ENCODE assay signal across 8 mouse cellular contexts in the genomic region with DNA sequence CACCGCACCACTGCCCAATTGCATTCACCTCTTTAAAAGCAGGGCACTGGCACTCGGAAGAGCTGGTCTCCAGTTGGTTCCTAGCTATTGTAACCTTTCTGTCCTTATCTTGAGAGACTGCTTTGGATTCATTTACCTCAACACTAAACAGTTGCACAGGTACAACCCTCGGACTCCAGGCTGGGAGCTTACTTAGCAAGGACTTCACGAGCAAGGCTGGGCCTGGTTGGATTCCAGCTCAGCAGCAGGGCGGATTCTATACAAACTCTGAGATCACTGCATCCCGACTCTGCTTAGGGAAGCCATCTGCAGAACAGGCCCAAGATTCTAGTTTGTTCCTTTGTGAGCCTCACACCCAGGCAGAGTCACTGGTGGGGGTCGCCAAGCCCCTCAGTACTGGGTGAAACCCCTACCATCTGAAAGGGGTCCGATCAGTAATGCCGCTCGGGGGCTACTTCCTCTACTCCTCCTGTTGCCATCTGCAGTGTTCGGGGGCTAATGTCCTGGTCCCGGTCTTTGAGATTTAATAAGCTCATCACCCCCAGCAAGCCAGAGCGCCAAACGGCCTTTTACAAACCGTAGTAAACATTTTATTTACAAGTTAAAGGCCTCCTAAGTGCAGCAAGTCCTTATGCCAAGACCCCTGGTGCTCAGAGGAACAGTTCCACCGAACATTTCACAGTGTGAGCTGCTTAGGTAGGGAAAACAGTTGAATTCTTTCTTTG. TPM values are rescaled to one million over a fixed set of nuclear protein-coding genes. Genes with fewer than 3 reads are reported as not detected.
DNase-seq lines count a peak whose midpoint lies in the region; ATAC-seq and TF ChIP-seq lines count a peak whose summit lies in the region.

No protein-coding gene starts in this region.

- 15% methylated on average over 16 of the region's 16 CpGs for WGBS in heart, embryonic 11.5 days (ENCODE audit: insufficient replicate concordance)
- 11% methylated on average over 16 of the region's 16 CpGs for WGBS in forebrain, postnatal 0 days
- 50% methylated on average over 16 of the region's 16 CpGs for WGBS in liver, embryonic 12.5 days (ENCODE audit: insufficient replicate concordance)

- DNase-seq in heart, postnatal 36 days, result no peak
- DNase-seq in ES-CJ7 (ENCODE audit: low read depth, low spot score), result peak; percentile 50
- DNase-seq in forebrain, postnatal 0 days, result no peak
- no peak for DNase-seq in cerebellum, adult 9-11 months
- no peak for DNase-seq in thymus, postnatal 0 days (ENCODE audit: low spot score)
- DNase-seq in gastrocnemius, postnatal 4 days (ENCODE audit: low spot score in 2 of 2), result no peak

- H3K9me3 ChIP-seq in heart, embryonic 11.5 days (replicated peaks; ENCODE audit: control insufficient read depth, low read length), result no peaks in the 10 kb centered on the region
- no peaks in the 10 kb centered on the region for H3K9me3 ChIP-seq in forebrain, postnatal 0 days (ENCODE audit: low read length)
- no peaks in the 10 kb centered on the region for H3K9me3 ChIP-seq in liver, embryonic 12.5 days (replicated peaks)

- no peak for TF ChIP-seq CTCF in forebrain, postnatal 0 days (IDR thresholded peaks at IDR 0.05; ENCODE audit: low read depth)

- H3K4me1 ChIP-seq in heart, embryonic 11.5 days (ENCODE audit: control insufficient read depth, insufficient read depth, low read length), result no peaks in the 10 kb centered on the region; the same call in 1 of the 2 replicates
- no peaks in the 10 kb centered on the region; the same call in 1 of the 2 replicates for H3K4me1 ChIP-seq in forebrain, postnatal 0 days (ENCODE audit: insufficient read depth)
- peaks cover 9% of the 10 kb centered on the region for H3K4me1 ChIP-seq in liver, embryonic 12.5 days

- no peak overlapping the region for H3K9ac ChIP-seq in heart, embryonic 11.5 days (ENCODE audit: low read depth, low read length)
- H3K9ac ChIP-seq in forebrain, postnatal 0 days, result no peak overlapping the region
- peak overlapping the region; percentile 56 for H3K9ac ChIP-seq in liver, embryonic 12.5 days

- ATAC-seq in heart, embryonic 11.5 days (replicated peaks; ENCODE audit: insufficient number of reproducible peaks, low FRiP score, low TSS enrichment), result no peak
- no peak for ATAC-seq in forebrain, postnatal 0 days
- no peak for ATAC-seq in liver, embryonic 12.5 days

- peak overlapping the region; percentile 39; the same call in 1 of the 2 replicates for H3K4me3 ChIP-seq in heart, embryonic 11.5 days (ENCODE audit: low read depth, low read length)
- peak overlapping the region; percentile 32; the same call in 1 of the 2 replicates for H3K4me3 ChIP-seq in forebrain, postnatal 0 days (ENCODE audit: low read depth, low read length)
- peak overlapping the region; percentile 71 for H3K4me3 ChIP-seq in liver, embryonic 12.5 days

- intact Hi-C loops in heart, postnatal 36 days (cut with DNase I), result loop anchor here (10.0 kb wide), 1 partner anchor 692 kb away; the partner anchor contains the start of gene 1700056E22Rik

- H3K4me2 ChIP-seq in heart, embryonic 11.5 days, result peak overlapping the region; percentile 72
- H3K4me2 ChIP-seq in forebrain, postnatal 0 days (ENCODE audit: low read depth), result peak overlapping the region; percentile 51; the same call in 1 of the 2 replicates
- peak overlapping the region; percentile 97 for H3K4me2 ChIP-seq in liver, embryonic 12.5 days

- H3K27me3 ChIP-seq in heart, embryonic 11.5 days (ENCODE audit: control insufficient read depth, insufficient read depth, low read length), result peaks cover 92% of the 10 kb centered on the region
- H3K27me3 ChIP-seq in forebrain, postnatal 0 days (ENCODE audit: insufficient read depth, low read length), result peaks cover 86% of the 10 kb centered on the region
- H3K27me3 ChIP-seq in liver, embryonic 12.5 days (replicated peaks), result peaks cover 100% of the 10 kb centered on the region

- H3K36me3 ChIP-seq in heart, embryonic 11.5 days (ENCODE audit: control insufficient read depth, insufficient read depth, low read length), result no peaks in the 10 kb centered on the region
- no peaks in the 10 kb centered on the region for H3K36me3 ChIP-seq in forebrain, postnatal 0 days (ENCODE audit: insufficient read depth)
- H3K36me3 ChIP-seq in liver, embryonic 12.5 days, result peaks cover 18% of the 10 kb centered on the region

- no peak overlapping the region for H3K27ac ChIP-seq in heart, embryonic 11.5 days (ENCODE audit: low read depth, low read length)
- H3K27ac ChIP-seq in forebrain, postnatal 0 days (ENCODE audit: low read depth, low read length), result no peak overlapping the region
- H3K27ac ChIP-seq in liver, embryonic 12.5 days, result peak overlapping the region; percentile 51; the same call in 1 of the 2 replicates

RNA-seq across cellular contexts. Expression of gene Hlx, which starts 5.7 kb away (rescaled TPM):
- polyA plus RNA-seq in heart, embryonic 11.5 days (2014; fragmentation: Nextera tagmentation; extraction: Ambion mirVana), result 5.0 and 7.0 TPM in 2 replicates
- 10 to 100 TPM in 1 of 2 experiments, 1 to 10 TPM in 1; 9.9 to 14.5 TPM for total RNA-seq in heart, postnatal 36 days (2021)
- total RNA-seq in forebrain, postnatal 0 days (2014; rRNA removed), result 1.2 and 2.8 TPM in 2 replicates
- 1.6 and 2.4 TPM in 2 replicates for polyA plus RNA-seq in forebrain, postnatal 0 days (2015; fragmentation: Nextera tagmentation; extraction: Ambion mirVana)
- polyA plus RNA-seq in liver, embryonic 12.5 days (2016; fragmentation: Nextera tagmentation; extraction: Ambion mirVana), result 26.5 and 31.2 TPM in 2 replicates
- polyA plus RNA-seq in thymus, postnatal 0 days (2015; fragmentation: Nextera tagmentation; extraction: Ambion mirVana), result 5.4 and 5.8 TPM in 2 replicates
- total RNA-seq in gastrocnemius, postnatal 4 days (2021), result 10 to 100 TPM; 22.5 to 27.7 TPM
